Mouse (Mus musculus) 3134 (cell line): Measurements from ENCODE around the gene Rad23a.

Experiments
- DNase-seq: peaks from one replicate; pipeline ENCODE4 v3.0.0-alpha.2; 2011; ENCODE audit warnings: low spot score; ENCODE audit not compliant: insufficient read length; ENCODE audit errors: extremely low read depth

Gene Rad23a

DNA sequence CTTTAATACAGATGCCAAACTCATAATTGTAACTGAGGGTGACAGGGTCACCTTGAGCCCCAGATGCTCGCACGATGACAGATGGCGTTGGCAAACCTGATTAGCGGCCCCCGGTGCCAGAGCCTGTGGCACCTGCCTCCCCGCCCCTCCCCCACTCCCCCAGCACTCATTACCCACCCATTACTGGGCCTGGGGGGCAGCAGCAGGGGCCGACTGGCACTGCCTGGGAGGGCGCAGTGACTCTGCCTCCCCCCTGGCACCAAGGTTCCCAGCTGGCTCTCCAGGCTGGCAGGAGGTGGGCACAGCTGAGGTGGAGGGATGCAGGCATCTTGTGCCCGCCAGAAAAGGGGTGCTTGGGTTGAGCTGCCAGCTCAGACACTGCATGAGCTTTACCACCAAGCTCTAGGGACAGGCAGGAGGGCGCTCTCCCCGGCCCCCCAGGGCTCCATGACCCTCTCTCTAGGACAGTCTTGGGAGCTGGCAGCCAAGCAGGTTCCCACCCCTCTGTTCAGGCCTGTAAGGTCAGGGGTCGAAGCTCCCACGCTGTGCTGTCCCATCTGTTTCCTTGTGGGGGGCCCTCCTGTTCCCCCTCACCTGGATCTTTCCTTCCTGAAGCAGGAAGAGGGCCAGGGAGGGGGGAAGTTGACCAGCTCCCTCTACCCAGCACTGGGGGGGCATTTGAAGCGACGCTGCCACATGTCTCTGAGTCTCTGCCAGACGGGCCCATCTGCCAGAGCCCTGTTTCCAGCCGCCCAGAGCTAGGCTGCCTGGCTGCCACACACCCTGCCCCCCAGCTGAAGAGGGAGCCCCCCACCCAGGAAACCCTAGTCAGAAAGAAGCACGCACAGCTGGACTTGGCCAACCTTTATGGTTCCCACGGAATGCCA is 25.7 kb downstream of the Rad23a start:
- DNase-seq: no peak

- no peak for DNase-seq
These were observed 26.3 kb downstream of the Rad23a start for GRCm38 (mm10) chr8:84814240-84814554.

- DNase-seq: no peak
These were observed 26.6 kb downstream of the Rad23a start for GRCm38 (mm10) chr8:84813830-84814229.

GRCm38 (mm10) chr8:84813059-84813458 is 27.4 kb downstream of the Rad23a start:
- no peak for DNase-seq

DNA sequence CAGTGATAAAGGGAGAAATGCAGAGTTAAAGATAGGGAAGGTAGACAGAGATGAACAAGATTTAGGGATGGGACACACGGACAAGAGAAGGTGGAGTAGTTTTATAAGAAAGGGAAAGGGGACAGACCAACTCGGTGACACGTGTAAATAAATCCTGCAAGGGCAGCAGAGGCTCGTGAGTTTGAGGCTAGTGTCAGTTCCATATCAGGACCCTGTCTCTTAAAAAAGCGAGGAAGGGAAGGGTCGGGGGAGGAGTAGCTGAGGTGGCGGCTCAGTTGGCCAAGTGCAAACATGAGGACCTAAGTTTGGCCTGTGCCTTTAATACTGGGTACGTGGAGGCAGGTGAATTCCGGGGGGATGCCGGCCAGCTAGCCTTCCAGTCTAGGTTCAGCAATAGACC is 29.2 kb downstream of the Rad23a start:
- no peak for DNase-seq

GRCm38 (mm10) chr8:84810896-84811295 is 29.6 kb downstream of the Rad23a start:
- DNase-seq: peak; percentile 90

DNA sequence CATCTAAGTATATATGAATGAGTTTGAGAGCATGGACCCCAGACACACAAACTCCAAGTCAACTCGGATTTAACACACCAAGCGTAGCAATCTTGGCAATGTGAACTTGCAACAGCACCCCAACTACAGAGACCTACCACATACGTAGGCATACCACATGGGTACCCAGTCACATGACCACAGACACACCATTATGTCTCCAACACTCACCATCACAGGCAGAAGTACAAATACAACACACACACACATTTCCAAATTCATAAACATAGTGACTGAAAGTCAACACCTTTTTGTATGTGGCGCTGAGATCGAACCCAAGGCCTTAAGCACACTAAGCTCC is 30.6 kb downstream of the Rad23a start:
- DNase-seq: no peak

GRCm38 (mm10) chr8:84809109-84809940 is 31.1 kb downstream of the Rad23a start:
- DNase-seq: no peak

DNA sequence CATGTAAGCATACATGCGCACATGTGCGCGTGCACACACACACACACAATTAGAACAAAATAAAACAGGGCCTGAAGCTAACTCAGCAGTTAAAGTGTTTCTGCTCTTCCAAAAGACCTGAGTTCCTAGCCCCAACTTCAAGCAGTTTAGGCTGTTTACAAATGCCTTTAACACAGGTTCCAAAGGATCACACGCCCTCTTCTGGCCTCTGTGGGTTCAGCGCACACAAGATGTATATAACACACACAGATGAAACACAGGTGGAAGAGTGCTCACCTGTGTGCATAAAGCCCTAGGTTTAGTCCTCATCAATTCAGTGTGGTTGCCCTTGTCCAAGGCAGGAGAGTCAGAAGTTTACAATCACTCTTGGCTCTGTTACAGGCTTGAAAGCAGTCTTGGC is 34.4 kb downstream of the Rad23a start:
- DNase-seq: no peak

DNA sequence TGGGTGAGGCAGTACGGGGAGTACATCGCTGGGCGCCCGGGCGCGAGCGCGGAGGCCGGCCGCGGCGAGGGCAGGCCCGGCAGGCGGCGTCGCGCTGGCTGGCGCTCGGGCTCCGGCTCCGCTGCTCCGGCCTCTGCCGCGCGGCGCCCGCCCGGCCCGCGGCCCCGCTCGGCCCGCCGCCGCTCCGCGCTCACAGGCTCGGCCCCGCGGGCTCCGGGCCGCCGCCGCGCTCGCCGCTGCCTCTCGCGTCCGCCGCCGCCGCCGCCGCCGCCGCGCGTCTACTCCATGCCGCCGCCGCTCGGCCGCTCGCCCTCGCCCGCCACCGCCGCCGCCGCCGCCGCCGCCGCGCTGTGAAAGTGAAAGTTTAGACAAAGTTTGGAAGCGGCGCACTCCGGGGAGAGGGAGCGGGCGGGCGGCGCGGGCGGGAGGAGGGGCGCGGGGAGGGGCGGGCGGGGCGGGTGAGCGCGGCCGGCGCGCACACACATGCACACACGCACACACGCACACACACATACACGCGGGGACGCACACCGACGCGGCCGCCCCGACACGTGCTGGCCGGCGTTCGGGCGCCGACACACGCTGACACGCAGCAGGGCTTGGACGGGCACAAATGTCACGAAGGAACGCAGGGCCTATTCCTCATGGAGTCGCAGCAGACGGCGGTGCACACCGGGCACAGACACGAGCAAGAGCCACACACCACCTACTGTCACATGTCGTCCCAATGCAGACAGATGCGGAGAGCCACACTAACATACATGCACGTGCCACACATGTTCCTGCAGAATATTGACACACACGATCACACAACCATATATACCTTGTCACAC is 40.2 kb downstream of the Rad23a start, which contains the start of gene Nfix:
Gene Nfix, minus strand, starts transcription at position 346 of the 833 bp plus-strand sequence.
- DNase-seq: peak; percentile 81

DNA sequence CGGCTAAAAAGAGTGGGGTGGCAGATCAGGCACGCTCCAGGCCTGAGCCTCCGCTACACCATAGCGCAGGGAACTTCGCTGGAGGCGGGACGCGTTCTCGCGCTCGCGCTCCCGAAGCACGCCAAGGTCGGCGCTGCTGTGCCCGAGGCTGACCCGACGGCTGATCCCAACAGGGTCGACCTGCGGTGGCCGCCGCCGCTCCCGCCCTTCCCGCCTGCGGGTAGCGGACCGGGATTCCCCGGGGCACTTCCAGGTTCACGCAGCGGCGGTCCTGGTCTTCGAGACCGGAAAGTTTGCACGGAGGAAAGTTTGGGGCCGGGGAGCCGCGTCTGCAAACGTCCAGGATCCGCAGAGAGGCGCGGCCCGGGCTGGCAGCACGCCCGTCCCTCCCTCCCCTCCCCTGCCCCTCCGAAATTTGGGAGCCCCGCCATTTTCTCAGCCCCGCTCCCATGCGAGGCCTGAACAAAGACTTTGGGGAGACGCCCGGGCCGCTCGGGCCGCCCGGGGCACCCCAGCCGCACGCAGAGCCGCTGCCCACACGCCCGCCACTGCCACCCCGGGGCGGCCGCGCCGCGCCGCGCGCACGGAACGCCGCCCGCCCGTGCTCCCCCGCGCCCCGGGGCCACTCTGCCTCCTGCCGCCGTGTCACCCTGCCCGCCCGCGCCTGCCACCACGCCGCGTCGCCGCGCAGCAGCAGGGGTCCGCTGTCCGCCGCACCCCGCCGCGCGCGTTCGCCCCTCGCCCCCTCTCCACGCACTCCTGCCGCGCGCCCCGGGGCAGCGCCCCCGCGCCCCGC is 41.1 kb downstream of the Rad23a start:
- peak; percentile 77 for DNase-seq

GRCm38 (mm10) chr8:84798446-84799135 is 41.9 kb downstream of the Rad23a start:
- no peak for DNase-seq

DNA sequence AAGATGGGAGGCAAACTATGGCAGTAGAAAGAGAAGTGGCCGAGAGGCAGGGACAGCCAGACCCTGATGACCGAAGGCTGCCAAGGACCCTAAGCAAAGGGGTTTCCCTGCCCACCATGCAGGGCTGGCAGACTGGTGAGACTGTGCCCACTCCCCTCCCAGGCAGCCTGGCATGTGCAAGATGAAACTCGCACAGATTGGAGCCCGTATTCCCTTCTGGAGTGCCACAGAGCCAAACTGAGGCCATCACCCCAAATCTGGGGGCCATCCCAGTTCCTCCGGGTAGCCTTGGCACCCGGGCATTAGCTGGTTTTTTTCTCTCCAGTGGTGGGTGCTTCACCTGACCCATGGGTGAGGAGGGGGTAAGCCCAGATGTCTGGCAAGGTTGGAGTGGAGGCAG is 42.5 kb downstream of the Rad23a start:
- no peak for DNase-seq

DNA sequence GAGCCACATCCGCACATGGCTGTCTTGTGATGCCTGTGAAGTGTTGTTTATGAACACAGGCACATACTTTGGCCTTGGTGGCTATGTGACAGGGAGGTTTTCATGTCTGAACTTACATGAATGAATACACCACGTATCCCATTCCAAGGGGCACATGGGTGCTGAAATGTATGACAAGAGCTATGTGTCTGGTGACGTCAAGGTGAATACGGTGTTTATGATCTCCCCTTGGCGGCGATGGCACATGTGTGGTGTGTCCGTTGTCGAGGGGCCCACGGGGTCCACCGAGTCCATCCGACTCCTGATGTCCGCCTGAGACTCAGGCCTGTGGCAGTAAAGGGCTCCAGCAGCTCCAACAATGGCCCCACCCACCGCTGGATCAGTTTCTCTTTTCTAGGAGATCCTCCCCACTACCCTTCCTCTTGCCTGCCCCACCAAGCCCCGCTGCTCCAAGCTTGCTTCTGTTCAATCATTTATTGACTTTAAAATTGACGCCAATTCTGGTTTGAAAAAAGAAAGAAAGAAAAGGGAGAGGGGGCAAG is 43.1 kb downstream of the Rad23a start:
- no peak for DNase-seq

DNA sequence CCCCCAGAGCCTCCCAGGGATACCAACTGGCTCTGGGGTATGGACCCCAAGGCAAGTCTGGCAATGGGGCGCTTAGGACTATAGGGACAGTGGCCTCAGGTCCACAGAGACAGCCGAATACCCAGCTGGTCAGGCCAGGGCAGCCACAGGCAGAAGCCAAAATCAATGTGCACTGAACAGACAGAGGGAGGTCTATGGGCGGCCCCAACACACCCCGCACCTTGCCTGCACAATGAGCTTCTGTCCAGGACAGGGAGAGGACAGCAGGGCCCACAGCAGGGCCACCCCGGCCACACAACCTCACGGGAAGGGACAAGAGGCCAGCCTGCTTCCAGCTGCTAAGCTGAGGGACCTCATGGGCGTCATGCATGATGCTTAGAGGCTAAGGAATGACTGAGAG is 46.0 kb downstream of the Rad23a start:
- DNase-seq: peak; percentile 68

DNA sequence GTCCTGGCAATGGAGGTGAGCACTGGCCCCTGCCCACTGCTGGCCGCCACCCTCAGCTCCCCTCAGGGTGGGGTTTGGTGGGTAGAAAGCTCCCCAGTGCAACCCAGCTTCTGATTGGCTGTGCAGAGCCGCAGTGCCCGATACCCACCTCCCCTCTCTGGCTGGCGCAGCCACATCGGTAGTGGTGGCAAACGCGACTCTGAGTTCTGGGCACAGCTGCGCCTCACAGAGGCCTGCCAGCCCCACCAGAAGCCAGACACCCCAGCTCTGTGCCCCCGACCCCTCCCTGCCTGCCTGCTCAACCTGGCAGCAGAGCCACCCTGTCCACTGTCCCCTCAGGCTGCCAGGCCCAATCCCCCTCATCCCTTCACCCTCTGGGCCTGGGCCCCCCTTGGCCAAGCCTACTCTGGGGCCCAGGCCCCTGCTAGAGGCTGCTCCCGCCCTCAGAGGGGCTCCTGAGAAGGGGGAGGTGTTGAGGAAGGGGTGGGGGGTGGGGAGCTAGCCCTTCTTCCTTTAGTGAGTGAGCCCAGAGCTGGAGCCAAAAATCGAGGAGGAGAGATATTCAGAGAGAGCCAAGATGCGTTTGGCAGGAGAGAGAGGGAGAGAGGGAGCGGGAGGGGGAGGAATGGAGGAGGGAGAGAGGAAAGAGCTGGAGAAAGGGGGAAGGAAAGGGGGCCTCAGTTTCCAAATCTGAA is 46.5 kb downstream of the Rad23a start:
- peak; percentile 61 for DNase-seq

DNA sequence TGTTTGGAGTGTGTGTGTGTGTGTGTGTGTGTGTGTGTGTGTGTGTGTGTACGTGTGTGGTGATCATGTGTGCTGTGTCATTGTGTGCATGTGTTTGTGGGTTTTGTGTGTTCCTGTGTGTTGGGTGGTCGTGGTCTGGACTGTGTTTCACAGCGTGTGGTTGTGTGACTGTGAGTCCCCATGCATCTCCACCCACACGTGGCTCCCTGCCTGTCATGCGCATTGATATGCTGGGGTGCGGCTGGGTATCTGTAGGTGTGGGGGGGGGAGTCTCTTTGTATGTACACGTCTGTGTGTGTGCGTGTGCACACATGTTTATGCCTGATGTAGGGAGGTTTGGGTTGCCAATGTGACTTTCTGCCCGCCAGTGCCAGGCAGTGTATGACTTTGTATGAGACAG is 47.3 kb downstream of the Rad23a start:
- no peak for DNase-seq

- no peak for DNase-seq
These were observed 48.0 kb downstream of the Rad23a start for GRCm38 (mm10) chr8:84792429-84792947.

DNA sequence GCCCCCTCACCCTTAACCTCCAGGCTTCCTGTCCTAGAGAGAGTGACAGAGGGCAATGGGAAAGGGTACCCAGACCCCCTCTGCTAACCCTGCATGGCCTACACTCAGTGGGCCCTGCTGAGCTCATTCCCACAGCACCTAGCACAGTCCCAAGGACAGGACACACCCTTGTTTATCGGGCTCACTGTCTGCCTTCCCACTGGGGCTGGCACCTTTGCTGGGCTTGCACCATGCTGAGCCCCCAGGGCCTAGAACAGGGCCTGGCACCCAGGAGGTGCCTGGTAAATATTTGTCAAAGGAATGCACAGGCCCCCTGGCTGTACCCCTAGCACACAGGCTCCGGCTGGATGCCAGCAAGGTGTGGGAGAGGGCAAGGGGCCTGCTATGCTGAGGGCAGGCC is 49.9 kb downstream of the Rad23a start:
- no peak for DNase-seq
